Mouse (Mus musculus): ENCODE results near the gene Lgals8.

The Lgals8 gene

DNA sequence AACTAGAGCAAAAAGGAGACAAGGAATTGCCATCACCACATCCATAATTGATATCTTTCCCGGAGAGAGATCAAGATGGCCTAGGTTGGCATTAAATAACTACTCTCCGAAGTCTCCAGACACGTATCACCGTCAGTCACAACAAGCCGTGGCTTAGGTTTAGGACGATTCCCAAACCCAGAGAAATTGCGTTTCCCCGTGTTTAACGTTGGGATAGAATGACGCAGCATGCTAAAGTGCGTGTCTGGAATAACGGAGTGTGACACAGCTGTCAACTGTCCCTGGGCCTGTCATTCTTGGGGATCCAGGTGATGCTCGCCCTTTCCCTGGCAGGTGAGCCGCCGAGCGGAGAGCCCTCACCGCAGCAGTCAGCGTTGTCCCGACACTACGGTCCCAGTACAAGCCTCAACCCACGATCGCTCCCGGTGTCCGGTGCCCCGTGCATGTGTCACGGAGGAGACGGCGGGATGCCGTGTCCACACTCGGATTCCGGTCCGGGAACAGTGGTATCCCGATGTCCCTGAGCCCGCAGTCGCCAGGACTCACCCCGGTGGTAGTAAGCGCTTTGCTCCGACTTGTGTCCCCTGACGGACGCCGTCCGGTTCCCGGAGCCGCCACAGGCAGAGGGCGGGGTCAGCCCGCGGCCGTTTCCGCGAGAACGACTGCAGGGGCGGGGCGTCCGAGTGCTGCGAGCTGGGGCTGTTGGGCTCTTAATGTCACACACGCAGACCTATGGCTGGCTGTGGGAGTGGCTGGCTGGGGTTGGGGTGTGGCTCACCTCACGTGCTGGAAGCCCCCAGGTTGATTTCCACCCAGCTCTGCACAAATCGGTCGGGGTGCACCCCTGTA lies 3.6 kb downstream of the Lgals8 start:
- DNase-seq (ENCODE audit: extremely low spot score, low read depth, low spot score): no peak

DNA sequence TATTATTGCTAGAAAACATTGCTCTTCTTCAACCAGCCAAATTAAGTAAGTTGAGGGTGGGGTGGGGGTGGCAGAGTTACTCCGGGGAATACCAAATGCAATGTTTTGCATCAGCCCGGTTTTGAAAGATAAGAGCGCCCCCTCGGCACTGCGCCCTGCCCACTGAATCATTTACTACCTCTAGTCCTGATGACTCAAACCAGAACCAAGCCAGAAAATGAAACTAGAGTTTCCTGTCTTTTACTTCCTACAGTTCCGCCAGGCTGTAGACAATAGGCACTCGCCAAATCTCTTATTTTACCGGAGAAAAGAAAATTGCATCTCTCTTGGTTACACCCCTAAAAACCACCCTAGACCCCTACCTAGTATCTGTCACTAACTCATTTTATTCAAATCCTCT lies 4.3 kb downstream of the Lgals8 start:
- DNase-seq (ENCODE audit: extremely low spot score, low read depth, low spot score): no peak

DNA sequence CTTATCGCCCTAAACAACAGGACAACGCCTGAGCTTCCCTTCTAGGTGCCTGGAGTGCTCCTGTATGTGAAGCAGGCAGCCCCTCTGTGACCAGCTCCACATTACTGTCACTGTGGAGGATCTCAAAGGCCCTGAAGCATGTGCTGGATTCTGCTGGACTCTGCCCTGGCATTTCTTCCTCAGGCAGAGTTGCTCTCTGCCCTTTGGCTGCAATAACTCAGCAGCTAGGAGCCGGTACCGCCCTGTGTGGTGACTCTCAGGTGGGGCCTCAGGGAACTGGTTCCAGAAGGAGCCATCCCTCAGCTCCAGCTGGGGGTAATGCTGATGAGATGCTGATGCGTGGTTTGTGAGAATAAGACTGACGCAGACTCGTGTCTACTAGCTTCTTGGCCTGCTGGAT lies 8.0 kb downstream of the Lgals8 start:
- DNase-seq (ENCODE audit: extremely low spot score, low read depth, low spot score): no peak

DNA sequence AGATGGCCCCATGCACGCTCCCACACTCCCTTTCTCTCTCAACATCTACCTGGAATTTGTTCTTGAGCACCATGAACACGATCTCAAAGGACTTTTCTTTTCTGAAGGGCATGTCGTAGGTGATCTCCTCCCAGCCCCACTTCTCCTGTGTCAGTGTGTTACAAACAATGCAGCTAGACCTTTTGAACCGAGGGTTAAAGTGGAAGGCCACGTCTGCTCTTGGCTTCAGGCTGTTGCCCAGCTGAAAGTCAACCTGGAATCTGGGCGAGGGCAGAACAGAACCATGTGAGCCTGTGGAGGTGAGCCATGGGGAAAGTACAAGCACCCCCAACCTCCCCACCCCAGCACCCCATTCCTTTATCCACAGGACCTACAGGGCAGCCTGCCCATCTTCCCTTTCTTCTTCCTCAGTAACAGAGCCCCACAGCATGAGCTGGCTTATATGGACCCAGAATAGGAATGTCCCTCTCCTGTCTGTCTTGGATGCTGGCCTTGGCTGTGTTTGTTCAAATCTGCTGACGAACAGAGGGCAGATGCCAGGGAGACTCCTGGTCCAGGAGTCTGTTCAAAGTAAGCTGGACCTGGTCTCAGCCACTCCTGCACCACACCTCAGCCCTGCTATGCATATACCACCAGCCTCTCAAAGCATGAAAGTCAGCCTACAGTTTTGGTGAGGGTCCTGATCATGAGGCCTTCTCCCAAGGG lies 9.9 kb downstream of the Lgals8 start:
- no peak for DNase-seq (ENCODE audit: extremely low spot score, low read depth, low spot score)

GRCm38 (mm10) chr13:12453150-12453549 lies 11.6 kb downstream of the Lgals8 start:
- DNase-seq (ENCODE audit: extremely low spot score, low read depth, low spot score): no peak

DNA sequence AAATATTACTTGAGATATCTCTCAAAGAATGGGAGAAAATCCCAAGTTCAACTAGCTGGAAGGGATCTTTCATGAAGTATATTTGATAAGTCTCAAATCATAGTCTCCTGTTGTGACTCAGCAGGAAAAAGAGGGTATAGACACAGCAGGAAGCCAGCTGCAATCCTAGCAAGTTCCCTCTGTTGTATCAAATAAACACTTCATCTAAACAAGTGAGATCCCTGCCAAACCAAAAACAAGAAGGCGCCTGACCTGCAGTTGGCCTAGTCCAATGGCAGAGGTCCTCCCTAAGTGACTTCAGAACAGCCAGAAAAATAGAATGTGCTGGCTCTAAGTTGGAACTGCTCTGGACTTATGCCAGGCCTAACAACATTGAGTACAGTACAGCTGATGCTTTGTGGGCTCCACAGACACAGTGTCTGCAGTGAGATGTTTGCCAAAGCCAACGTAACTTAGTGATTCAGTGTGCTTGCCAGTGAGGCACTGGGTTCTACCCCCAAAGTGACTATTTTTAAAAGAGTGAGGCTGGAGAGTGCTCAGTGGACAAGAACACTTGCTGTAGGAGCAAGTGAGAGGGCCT lies 22.6 kb downstream of the Lgals8 start:
- DNase-seq (ENCODE audit: extremely low spot score, low read depth, low spot score): no peak

DNA sequence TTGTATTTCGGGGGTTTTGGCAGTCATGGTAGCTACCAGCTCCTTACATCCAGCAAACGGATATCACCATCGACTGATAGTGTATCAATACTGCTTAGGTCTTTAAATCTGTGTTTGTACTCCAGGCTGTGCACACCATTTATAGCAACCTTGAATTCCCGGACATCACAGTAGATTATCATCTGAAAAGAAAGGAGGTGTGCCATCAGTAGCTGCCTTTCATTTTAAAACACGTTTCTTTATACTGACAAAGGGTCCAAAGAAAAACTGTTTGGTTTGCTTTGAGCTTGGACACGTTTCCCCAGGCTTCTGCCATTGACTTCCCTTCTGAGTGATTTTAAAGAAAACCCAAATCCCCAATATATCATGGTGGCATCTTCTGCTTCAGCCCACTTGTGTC lies 23.9 kb downstream of the Lgals8 start:
- no peak for DNase-seq (ENCODE audit: extremely low spot score, low read depth, low spot score)

DNA sequence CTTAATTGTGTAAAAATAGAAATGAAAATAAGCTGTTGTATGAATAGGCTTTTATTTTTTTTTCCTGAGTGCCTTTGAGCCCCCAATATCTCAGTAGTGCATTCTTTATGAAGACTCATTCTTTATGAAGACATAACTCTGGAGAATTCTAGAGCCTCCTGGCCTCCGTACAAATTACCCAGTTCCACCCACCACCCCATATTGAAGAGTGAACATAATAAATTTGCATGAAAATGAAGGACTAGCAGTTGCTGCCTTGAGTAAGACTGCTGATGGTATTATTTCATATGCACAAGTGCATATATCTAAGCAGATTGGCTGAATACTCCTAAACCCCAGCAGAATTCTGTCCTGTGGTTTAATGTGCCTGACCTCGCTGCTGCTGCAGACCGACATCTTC lies 25.2 kb downstream of the Lgals8 start:
- no peak for DNase-seq (ENCODE audit: extremely low spot score, low read depth, low spot score)

DNA sequence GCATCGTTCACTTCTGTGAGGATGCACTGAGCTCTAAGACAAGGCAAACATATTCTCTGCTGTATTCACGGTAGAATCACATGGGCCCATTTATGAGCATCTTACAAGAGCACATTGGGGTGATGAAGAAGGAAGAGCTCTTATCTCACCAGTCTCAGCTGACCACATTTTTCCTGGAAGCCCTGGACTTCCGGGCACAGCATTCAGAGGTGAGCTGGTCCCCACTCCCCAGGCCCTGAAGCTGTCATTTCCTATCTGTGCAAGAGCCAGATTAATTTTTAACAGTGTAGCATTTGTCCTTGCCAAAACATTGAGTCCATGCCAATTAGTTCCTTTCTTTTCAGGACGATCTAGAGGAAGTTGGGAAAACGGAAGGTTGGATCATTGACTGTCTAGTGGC lies 30.9 kb downstream of the Lgals8 start:
- DNase-seq (ENCODE audit: extremely low spot score, low read depth, low spot score): no peak

DNA sequence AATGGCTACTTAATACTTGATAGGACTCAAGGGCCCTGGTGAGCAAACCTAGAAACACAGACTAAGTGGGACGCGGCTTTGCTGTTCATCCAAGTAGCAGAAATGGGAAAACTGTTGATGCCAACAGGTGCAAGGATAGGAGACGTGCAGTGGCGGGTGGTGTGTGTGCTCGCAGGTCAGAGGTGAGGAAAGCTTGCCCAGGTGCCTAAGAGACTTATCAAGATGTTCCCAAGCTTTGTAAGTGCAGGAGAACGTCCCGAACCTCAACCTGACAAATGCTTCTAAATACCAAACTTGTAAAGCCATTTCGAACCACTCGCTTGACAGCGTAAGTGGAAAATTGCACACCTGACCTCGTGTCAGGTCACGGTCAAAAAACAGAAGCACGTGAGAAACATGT lies 36.2 kb downstream of the Lgals8 start:
- DNase-seq (ENCODE audit: extremely low spot score, low read depth, low spot score): no peak

GRCm38 (mm10) chr13:12420596-12420995 lies 44.1 kb downstream of the Lgals8 start:
- no peak for DNase-seq (ENCODE audit: extremely low spot score, low read depth, low spot score)

GRCm38 (mm10) chr13:12412016-12412415 lies 52.7 kb downstream of the Lgals8 start:
- DNase-seq (ENCODE audit: extremely low spot score, low read depth, low spot score): no peak

DNA sequence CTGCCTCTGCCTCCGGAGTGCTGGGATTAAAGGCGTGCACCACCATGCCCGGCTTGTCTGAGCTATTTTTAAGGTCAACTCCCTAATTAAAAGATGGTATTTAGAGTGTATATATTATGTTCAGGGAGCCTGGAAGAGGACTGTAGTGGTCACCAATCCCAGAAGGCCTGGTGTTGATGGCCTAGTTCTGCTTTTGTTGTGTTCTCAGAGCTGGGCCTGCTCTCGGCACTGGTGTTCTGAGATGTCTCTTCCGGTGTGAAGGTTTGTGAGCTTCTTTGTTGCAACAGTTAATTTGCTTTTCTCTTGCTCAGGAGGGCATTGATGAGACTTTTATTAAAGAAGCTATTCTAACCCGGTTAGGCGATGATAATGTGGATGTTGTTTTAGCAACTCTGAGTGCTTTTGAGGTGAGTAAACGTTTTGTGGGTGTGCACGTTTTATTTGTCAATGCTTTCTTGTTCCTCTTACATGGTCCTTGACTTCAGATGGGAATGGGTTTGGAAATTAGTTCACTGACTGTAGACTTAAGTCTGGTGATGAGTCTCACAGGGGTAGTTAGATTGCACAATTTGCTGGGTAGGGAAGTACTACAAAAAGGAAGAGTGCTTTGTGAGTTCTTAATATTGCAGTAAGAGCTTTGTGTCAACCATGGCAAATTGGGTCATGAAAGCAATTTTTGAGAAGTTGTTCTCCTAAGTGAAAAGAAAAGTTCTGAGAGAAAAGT lies 56.2 kb downstream of the Lgals8 start:
- no peak for DNase-seq (ENCODE audit: extremely low spot score, low read depth, low spot score)

DNA sequence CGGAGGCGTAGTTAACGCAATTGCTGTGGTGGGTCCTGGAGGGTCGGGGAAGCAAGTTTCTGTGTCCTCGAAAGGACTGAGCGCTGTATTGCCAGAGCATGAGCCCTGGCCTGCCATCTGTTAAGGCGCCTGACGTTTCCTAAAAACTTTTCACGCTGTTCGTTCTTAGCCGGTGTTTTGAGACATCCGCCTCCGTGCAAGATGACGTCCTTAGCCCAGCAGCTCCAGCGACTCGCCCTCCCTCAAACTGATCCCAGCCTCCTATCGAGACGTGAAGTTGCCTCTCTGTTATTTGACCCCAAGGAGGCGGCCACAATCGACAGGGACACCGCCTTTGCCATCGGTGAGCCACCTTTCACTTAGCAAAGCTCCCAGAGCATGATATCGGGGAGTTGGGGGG lies 69.2 kb downstream of the Lgals8 start:
- no peak for DNase-seq (ENCODE audit: extremely low spot score, low read depth, low spot score)

GRCm38 (mm10) chr13:12394609-12395505 lies 69.9 kb downstream of the Lgals8 start, which contains the start of gene Heatr1:
Gene Heatr1, plus strand, starts transcription at chr13:12395027.
- peak; percentile 99 for DNase-seq (ENCODE audit: extremely low spot score, low read depth, low spot score)
